Mouse (Mus musculus) MEL (cell line): ENCODE data around the gene Zfp462. TPM values are rescaled to one million over a fixed set of nuclear protein-coding genes. Genes with fewer than 3 reads are reported as not detected.
"Not testable (repeated sequence)": the region's sequence is repeated elsewhere in the genome, so short reads cannot be mapped to it uniquely, and the experiment has no call there.

Source experiments
- DNase-seq: peaks from one replicate; pipeline ENCODE4 v3.0.0; 2011; ENCODE audit warnings: low read depth, low spot score
- H3K27ac ChIP-seq: 2 replicates; pipeline ENCODE4 v1.5.1; 2012; ENCODE audit warnings: low read depth, mild to moderate bottlenecking, control low read depth, low read length, moderate library complexity; ENCODE audit not compliant: control insufficient read depth
- H3K27me3 ChIP-seq, 2 experiments: fragments of 150-350 bp in 1 of 2; sonication (generic) in 1 of 2; 2 replicates each; pipeline ENCODE4 v1.6.1; 2012; ENCODE audit warnings: low read length in 2 of 2, mild to moderate bottlenecking in 2 of 2, improper control_type of control experiment in 1 of 2, moderate library complexity in 1 of 2; ENCODE audit not compliant: insufficient read depth in 2 of 2, control insufficient read depth in 1 of 2
- H3K36me3 ChIP-seq, 2 experiments: 2 replicates each; pipeline ENCODE4 v1.6.1; 2012 to 2014; ENCODE audit warnings: low read length in 2 of 2, improper control_type of control experiment in 1 of 2, inconsistent platforms in 1 of 2, mild to moderate bottlenecking in 1 of 2; ENCODE audit not compliant: insufficient read depth in 2 of 2, control insufficient read depth in 1 of 2
- H3K4me1 ChIP-seq, 2 experiments: fragments of 150-350 bp in 1 of 2; sonication (generic) in 1 of 2; 2 replicates each; pipeline ENCODE4 v1.6.1; 2012; ENCODE audit warnings: low read length in 2 of 2, improper control_type of control experiment in 1 of 2, mild to moderate bottlenecking in 1 of 2; ENCODE audit not compliant: insufficient read depth in 2 of 2, control insufficient read depth in 1 of 2
- H3K4me3 ChIP-seq, 2 experiments: fragments of 150-350 bp in 1 of 2; sonication (generic) in 1 of 2; 2 replicates each; pipeline ENCODE4 v1.5.1; 2012; ENCODE audit warnings: low read depth in 2 of 2, low read length in 2 of 2, mild to moderate bottlenecking in 2 of 2, moderate library complexity in 2 of 2, control low read depth in 1 of 2, improper control_type of control experiment in 1 of 2; ENCODE audit not compliant: control insufficient read depth in 1 of 2, insufficient read depth in 1 of 2
- H3K79me2 ChIP-seq: 2 replicates; pipeline ENCODE4 v1.6.1; 2012; ENCODE audit warnings: mild to moderate bottlenecking, low read length, moderate library complexity; ENCODE audit not compliant: control insufficient read depth, poor library complexity, insufficient read depth
- H3K9ac ChIP-seq: 2 replicates; pipeline ENCODE4 v1.6.1; 2012; ENCODE audit warnings: low read depth, mild to moderate bottlenecking, control low read depth, low read length, moderate library complexity; ENCODE audit not compliant: control insufficient read depth, poor library complexity, severe bottlenecking
- H3K9me3 ChIP-seq: fragments of 150-350 bp; sonication (generic); replicated peaks from 2 replicates; pipeline ENCODE4 v1.6.1; 2012; ENCODE audit warnings: mild to moderate bottlenecking, low read length, improper control_type of control experiment, moderate library complexity; ENCODE audit not compliant: insufficient read depth
- BHLHE40 ChIP-seq: IDR thresholded peaks from 2 replicates; pipeline ENCODE4 v1.6.1; 2012; ENCODE audit warnings: low read depth, mild to moderate bottlenecking, inconsistent platforms, low read length, improper control_type of control experiment, borderline replicate concordance
- CTCF ChIP-seq, 3 experiments: IDR thresholded peaks in 2 of 3; conservative IDR thresholded peaks in 1 of 3; 2 replicates each; pipeline ENCODE4 v1.5.1; 2011 to 2012; ENCODE audit warnings: low read length in 3 of 3, low read depth in 2 of 3, mild to moderate bottlenecking in 2 of 3, improper control_type of control experiment in 1 of 3, inconsistent platforms in 1 of 3, mixed read lengths in 1 of 3, moderate library complexity in 1 of 3; ENCODE audit not compliant: control insufficient read depth in 1 of 3, insufficient read depth in 1 of 3, poor library complexity in 1 of 3, severe bottlenecking in 1 of 3
- E2F4 ChIP-seq: IDR thresholded peaks from 2 replicates; pipeline ENCODE4 v1.6.1; 2011; ENCODE audit warnings: low read depth, low read length, improper control_type of control experiment, borderline replicate concordance
- ELF1 ChIP-seq: IDR thresholded peaks from 2 replicates; pipeline ENCODE4 v1.6.1; 2014; ENCODE audit warnings: low read depth, mild to moderate bottlenecking, inconsistent platforms, low read length, improper control_type of control experiment, moderate library complexity
- EP300 ChIP-seq, 2 experiments: IDR thresholded peaks; 2 replicates each; pipeline ENCODE4 v1.6.1; 2011; ENCODE audit warnings: improper control_type of control experiment in 2 of 2, low read length in 2 of 2, low read depth in 1 of 2, mild to moderate bottlenecking in 1 of 2
- ETS1 ChIP-seq: IDR thresholded peaks from 2 replicates; pipeline ENCODE4 v1.6.1; 2012; ENCODE audit warnings: low read depth, mild to moderate bottlenecking, inconsistent platforms, low read length, improper control_type of control experiment, moderate library complexity
- GABPA ChIP-seq: IDR thresholded peaks from 2 replicates; pipeline ENCODE4 v1.6.1; 2012; ENCODE audit warnings: low read depth, mild to moderate bottlenecking, inconsistent platforms, low read length, improper control_type of control experiment, moderate library complexity
- GATA1 ChIP-seq: IDR thresholded peaks from 2 replicates; pipeline ENCODE4 v1.6.1; 2011; ENCODE audit warnings: low read depth, low read length, improper control_type of control experiment
- HCFC1 ChIP-seq: IDR thresholded peaks from 2 replicates; pipeline ENCODE4 v1.6.1; 2012; ENCODE audit warnings: low read depth, mild to moderate bottlenecking, inconsistent platforms, low read length, improper control_type of control experiment, moderate library complexity
- JUND ChIP-seq: IDR thresholded peaks from 2 replicates; pipeline ENCODE4 v1.6.1; 2011; ENCODE audit warnings: low read depth, mild to moderate bottlenecking, improper control_type of control experiment, low read length
- KAT2A ChIP-seq: conservative IDR thresholded peaks from 2 replicates; pipeline ENCODE4 v1.6.1; 2012; ENCODE audit warnings: low read depth, low read length, improper control_type of control experiment, inconsistent platforms
- MAFK ChIP-seq: IDR thresholded peaks from 2 replicates; pipeline ENCODE4 v1.6.1; 2011; ENCODE audit warnings: low read depth, mild to moderate bottlenecking, low read length, improper control_type of control experiment, borderline replicate concordance
- MEF2A ChIP-seq: IDR thresholded peaks from 2 replicates; pipeline ENCODE4 v1.6.1; 2014; ENCODE audit warnings: low read depth, mild to moderate bottlenecking, inconsistent platforms, low read length, improper control_type of control experiment; ENCODE audit not compliant: poor library complexity, insufficient replicate concordance, severe bottlenecking; ENCODE audit errors: extremely low read depth
- MYB ChIP-seq: IDR thresholded peaks from 2 replicates; pipeline ENCODE4 v1.6.1; 2011; ENCODE audit warnings: mild to moderate bottlenecking, low read depth, low read length, improper control_type of control experiment
- NELFE ChIP-seq: IDR thresholded peaks from 2 replicates; pipeline ENCODE4 v1.6.1; 2011; ENCODE audit warnings: low read depth, low read length, improper control_type of control experiment
- POLR2A ChIP-seq, 2 experiments: IDR thresholded peaks; 2 replicates each; pipeline ENCODE4 v1.6.1; 2011 to 2012; ENCODE audit warnings: low read length in 2 of 2, mild to moderate bottlenecking in 2 of 2, control low read depth in 1 of 2, improper control_type of control experiment in 1 of 2, low read depth in 1 of 2, moderate library complexity in 1 of 2; ENCODE audit not compliant: control insufficient read depth in 1 of 2, insufficient read depth in 1 of 2, poor library complexity in 1 of 2
- RAD21 ChIP-seq: IDR thresholded peaks from 2 replicates; pipeline ENCODE4 v1.6.1; 2011; ENCODE audit warnings: mild to moderate bottlenecking, low read depth, low read length, improper control_type of control experiment
- TBP ChIP-seq: IDR thresholded peaks from 2 replicates; pipeline ENCODE4 v1.8.0; 2011; ENCODE audit warnings: low read depth, low read length, improper control_type of control experiment
- TCF12 ChIP-seq: IDR thresholded peaks from 2 replicates; pipeline ENCODE4 v1.6.1; 2014; ENCODE audit warnings: low read depth, mild to moderate bottlenecking, inconsistent platforms, low read length, improper control_type of control experiment, moderate library complexity
- USF2 ChIP-seq, 2 experiments: IDR thresholded peaks; 2 replicates each; pipeline ENCODE4 v1.6.1; 2011 to 2012; ENCODE audit warnings: improper control_type of control experiment in 2 of 2, low read length in 2 of 2, borderline replicate concordance in 1 of 2, inconsistent platforms in 1 of 2, low read depth in 1 of 2, mild to moderate bottlenecking in 1 of 2; ENCODE audit not compliant: insufficient read depth in 1 of 2
- ZKSCAN1 ChIP-seq: IDR thresholded peaks from 2 replicates; pipeline ENCODE4 v1.6.1; 2012; ENCODE audit warnings: low read depth, mild to moderate bottlenecking, inconsistent platforms, low read length, improper control_type of control experiment, moderate library complexity
- ZMIZ1 ChIP-seq: IDR thresholded peaks from 2 replicates; pipeline ENCODE4 v1.6.1; 2012; ENCODE audit warnings: low read depth, mild to moderate bottlenecking, inconsistent platforms, low read length, improper control_type of control experiment, moderate library complexity
- polyA plus RNA-seq, 2 experiments: library from polyadenylated mRNA; stranded (reverse) in 1 of 2; unstranded in 1 of 2; fragments of >175 nt in 1 of 2; fragments of >200 nt in 1 of 2; gene quantifications; 2 replicates each; pipeline versions ENCODE4 v1.2.1 to v1.2.4; 2012; ENCODE audit warnings: low replicate concordance in 2 of 2, low read depth in 1 of 2; ENCODE audit not compliant: insufficient read length in 2 of 2, insufficient read depth in 1 of 2, missing spikeins in 1 of 2
- total RNA-seq: library from RNA; depleted of rRNA; stranded (reverse); fragments of 300-350 nt; gene quantifications from 2 replicates; pipeline ENCODE4 v1.2.3, GENCODE M21; 2012

Gene Zfp462
- total and polyA plus RNA-seq, 3 experiments: not detected

DNA sequence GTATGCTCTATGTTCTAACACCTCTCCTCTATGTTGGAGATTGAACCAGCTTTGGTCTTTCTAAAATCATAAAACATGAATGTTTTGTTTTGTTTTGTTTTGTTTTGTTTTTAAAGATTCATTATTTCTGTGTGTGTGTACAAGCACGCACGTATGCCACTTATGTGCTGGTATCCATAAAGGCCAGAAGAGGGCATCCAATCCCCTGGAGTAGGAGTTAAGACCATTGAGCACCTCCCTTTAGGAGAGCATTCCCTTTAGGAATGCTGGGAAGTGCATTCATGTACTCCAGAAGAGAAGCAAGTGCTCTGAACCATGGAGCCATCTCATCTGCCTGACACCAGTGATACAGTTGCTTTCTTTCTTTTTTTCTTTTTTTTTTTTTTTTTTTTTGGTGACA is 21.5 kb upstream of the Zfp462 start:
- no peaks in the 10 kb centered on the region for H3K4me1 ChIP-seq
- no peaks in the 10 kb centered on the region for H3K79me2 ChIP-seq
- H3K27me3 ChIP-seq: no peaks in the 10 kb centered on the region
- no peaks in the 10 kb centered on the region for H3K36me3 ChIP-seq
- TF ChIP-seq POLR2A (IDR thresholded peaks at IDR 0.05; ENCODE audit: control insufficient read depth in 1 of 2, insufficient read depth in 1 of 2, low read depth in 1 of 2, low read length in 2 of 2, poor library complexity in 1 of 2): no peak
- TF ChIP-seq GATA1: no peak
- TF ChIP-seq EP300 (IDR thresholded peaks at IDR 0.05; ENCODE audit: low read depth in 1 of 2, low read length in 2 of 2): no peak
- TF ChIP-seq BHLHE40: no peak
- no peak for TF ChIP-seq ETS1
- TF ChIP-seq CTCF (IDR thresholded peaks at IDR 0.05 in 2 of 3, conservative IDR thresholded peaks at IDR 0.05 in 1 of 3; ENCODE audit: control insufficient read depth in 1 of 3, insufficient read depth in 1 of 3, low read depth in 2 of 3, low read length in 3 of 3, poor library complexity in 1 of 3, severe bottlenecking in 1 of 3): no peak
- TF ChIP-seq MAFK: no peak
- no peak for TF ChIP-seq ELF1
- TF ChIP-seq TCF12: no peak
- TF ChIP-seq HCFC1: no peak
- H3K4me3 ChIP-seq: no peak overlapping the region
- DNase-seq: no peak
- no peak overlapping the region for H3K9ac ChIP-seq
- no peak overlapping the region for H3K27ac ChIP-seq
- H3K9me3 ChIP-seq: no peaks in the 10 kb centered on the region

DNA sequence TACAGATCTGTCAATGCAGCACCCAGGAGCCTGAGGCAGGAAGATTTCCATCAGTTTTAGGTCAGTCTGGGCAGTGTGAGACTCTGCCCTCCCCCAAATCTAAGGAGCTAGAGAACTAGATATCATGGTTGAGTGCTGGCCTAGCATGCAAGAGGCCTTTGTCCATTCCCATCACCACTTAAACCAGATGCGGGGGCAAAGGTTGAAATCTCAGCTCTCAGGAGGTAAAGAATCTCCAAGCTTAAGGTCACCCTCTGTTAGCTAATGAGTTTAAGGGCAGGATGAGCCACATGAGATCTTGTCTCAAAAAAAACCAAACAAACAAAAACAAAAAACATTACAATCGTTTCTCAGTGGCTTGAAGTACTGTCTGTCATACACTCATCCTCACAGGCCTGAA is 20.5 kb upstream of the Zfp462 start:
- H3K79me2 ChIP-seq: no peaks in the 10 kb centered on the region
- no peaks in the 10 kb centered on the region for H3K36me3 ChIP-seq
- no peaks in the 10 kb centered on the region for H3K9me3 ChIP-seq
- DNase-seq: no peak
- no peak overlapping the region for H3K9ac ChIP-seq
- no peak for TF ChIP-seq KAT2A
- TF ChIP-seq JUND: no peak
- no peak for TF ChIP-seq E2F4
- TF ChIP-seq ZKSCAN1: no peak
- no peak for TF ChIP-seq MYB
- TF ChIP-seq EP300 (IDR thresholded peaks at IDR 0.05; ENCODE audit: low read depth in 1 of 2, low read length in 2 of 2): no peak
- TF ChIP-seq MEF2A: no peak
- TF ChIP-seq NELFE: no peak
- TF ChIP-seq TBP: no peak
- no peak for TF ChIP-seq RAD21
- no peak for TF ChIP-seq ZMIZ1
- no peak for TF ChIP-seq ETS1
- no peak for TF ChIP-seq USF2 (IDR thresholded peaks at IDR 0.05; ENCODE audit: borderline replicate concordance in 1 of 2, insufficient read depth in 1 of 2, low read depth in 1 of 2, low read length in 2 of 2)
- TF ChIP-seq GABPA: no peak
- no peaks in the 10 kb centered on the region for H3K27me3 ChIP-seq
- H3K4me3 ChIP-seq: no peak overlapping the region
- no peak overlapping the region for H3K27ac ChIP-seq
- no peaks in the 10 kb centered on the region for H3K4me1 ChIP-seq

DNA sequence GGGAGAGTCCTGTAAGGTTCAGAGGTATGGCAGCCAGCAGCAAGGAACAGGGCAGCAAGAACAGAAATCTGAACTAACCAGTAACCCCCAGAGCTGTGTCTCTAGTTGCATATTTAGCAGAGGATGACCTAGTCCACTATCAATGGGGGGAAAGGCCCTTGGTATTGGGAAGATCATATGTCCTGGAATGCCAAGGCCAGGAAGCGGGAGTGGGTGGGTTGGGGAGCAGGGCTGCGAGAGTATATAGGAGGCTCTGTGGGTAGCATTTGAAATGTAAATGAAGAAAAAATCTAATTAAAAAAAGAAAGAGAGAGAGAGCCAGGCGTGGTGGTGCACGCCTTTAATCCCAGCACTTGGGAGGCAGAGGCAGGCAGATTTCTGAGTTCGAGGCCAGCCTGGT is 18.4 kb upstream of the Zfp462 start:
- H3K4me1 ChIP-seq, DNase-seq, H3K9ac ChIP-seq, H3K36me3 ChIP-seq, H3K27me3 ChIP-seq, H3K9me3 ChIP-seq, H3K79me2 ChIP-seq, H3K27ac ChIP-seq, H3K4me3 ChIP-seq: not testable (repeated sequence)

DNA sequence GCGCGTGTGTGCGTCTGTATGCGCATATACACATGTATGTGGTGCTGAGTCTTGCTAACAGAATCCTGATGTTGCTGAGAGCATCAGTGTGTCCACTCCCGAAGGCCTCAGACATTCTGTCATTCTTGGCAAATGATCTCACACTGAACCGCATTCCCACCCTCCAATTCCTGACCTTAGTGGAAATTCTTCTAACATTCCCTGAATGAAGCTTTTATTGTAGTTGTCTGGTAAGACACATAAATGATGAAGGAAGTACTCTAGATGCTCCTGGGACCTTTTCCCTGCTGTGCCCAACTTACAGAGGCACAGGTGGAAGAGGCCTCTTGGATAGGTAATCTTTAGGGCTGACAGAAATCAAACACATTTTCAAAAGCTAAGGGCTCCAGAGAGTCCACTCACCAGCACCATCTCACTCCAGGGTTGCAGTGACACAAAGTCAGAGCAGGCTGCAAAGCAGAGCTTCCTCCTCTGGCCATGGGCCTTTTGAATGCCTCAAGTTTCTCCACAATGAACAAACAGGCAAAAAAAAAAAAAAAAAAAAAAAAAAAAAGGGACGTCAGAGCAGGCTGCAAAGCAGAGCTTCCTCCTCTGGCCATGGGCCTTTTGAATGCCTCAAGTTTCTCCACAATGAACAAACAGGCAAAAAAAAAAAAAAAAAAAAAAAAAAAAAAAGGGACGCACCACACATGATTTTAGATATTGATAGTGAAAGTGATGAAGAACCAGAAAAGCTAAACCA is 17.4 kb upstream of the Zfp462 start:
- DNase-seq, H3K9me3 ChIP-seq, H3K79me2 ChIP-seq, H3K4me1 ChIP-seq, H3K9ac ChIP-seq, H3K27ac ChIP-seq, H3K27me3 ChIP-seq, H3K4me3 ChIP-seq, H3K36me3 ChIP-seq: not testable (repeated sequence)
